In the genomic region with DNA sequence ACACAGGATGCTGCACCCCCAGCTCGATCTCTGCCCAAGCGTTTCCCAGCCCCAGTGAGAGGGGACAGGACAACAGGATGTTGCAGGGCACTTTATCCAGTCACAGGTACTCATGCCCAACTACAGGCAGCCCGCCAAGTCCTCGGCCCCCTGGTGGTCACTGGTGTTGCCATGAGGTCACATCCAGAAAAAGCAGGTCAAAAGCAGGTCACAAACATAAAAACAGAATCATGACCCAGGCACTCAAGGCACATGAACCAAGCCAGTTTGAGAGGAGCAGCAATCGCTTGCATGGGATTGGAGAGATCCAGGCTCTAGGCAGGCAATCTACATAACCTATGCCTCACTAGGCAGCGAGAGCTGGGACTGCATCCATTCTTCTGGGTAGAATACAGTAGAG, we compare ENCODE assay signal across 9 mouse cellular contexts. TPM values are rescaled to one million over a fixed set of nuclear protein-coding genes. Genes with fewer than 3 reads are reported as not detected.
DNase-seq lines count a peak whose midpoint lies in the region; ATAC-seq and TF ChIP-seq lines count a peak whose summit lies in the region.
"Had no signal": no experiment of that assay in that cellular context is flagged by ENCODE, and none has a peak within 500 bp of the region (broad histone marks: within the 10 kb centered on the region; RNA-seq: fewer than 3 reads in every experiment).

No protein-coding gene starts in this region.

- DNase-seq in ZHBTc4 (ENCODE audit: low read depth, low spot score) = peak; percentile 73
- peak; percentile 65 for DNase-seq in embryonic facial prominence, embryonic 10.5 days (ENCODE audit: low spot score)
- peak; percentile 70 to 82 for DNase-seq in lung, adult 18-20 months
- DNase-seq in retina, embryonic 14.5 days (ENCODE audit: low spot score) = peak; percentile 54

- peak; percentile 65 for TF ChIP-seq CTCF in intestine, postnatal 0 days (IDR thresholded peaks at IDR 0.05; ENCODE audit: low read depth)

- H3K27ac ChIP-seq in intestine, postnatal 0 days (ENCODE audit: low read depth, low read length) = no peak overlapping the region
- H3K27ac ChIP-seq in intestine, embryonic 15.5 days = no peak overlapping the region
- H3K27ac ChIP-seq in embryonic facial prominence, embryonic 10.5 days (replicated peaks) = no peak overlapping the region; the same call in 1 of the 2 replicates
- peak overlapping the region; percentile 26; the same call in 1 of the 2 replicates for H3K27ac ChIP-seq in hindbrain, embryonic 16.5 days (ENCODE audit: low read depth, low read length)
- H3K27ac ChIP-seq: macrophage had no signal

- H3K4me3 ChIP-seq in intestine, postnatal 0 days (ENCODE audit: low read depth, low read length) = no peak overlapping the region
- H3K4me3 ChIP-seq in intestine, embryonic 15.5 days (replicated peaks) = no peak overlapping the region
- no peak overlapping the region for H3K4me3 ChIP-seq in embryonic facial prominence, embryonic 10.5 days
- no peak overlapping the region for H3K4me3 ChIP-seq in hindbrain, embryonic 16.5 days (ENCODE audit: low read length)

- H3K27me3 ChIP-seq in intestine, postnatal 0 days (replicated peaks; ENCODE audit: control insufficient read depth, insufficient read depth, low read length) = no peaks in the 10 kb centered on the region
- no peaks in the 10 kb centered on the region for H3K27me3 ChIP-seq in intestine, embryonic 15.5 days (replicated peaks)
- H3K27me3 ChIP-seq in embryonic facial prominence, embryonic 10.5 days (replicated peaks; ENCODE audit: low read depth, poor library complexity, severe bottlenecking) = no peaks in the 10 kb centered on the region
- no peaks in the 10 kb centered on the region for H3K27me3 ChIP-seq in hindbrain, embryonic 16.5 days (replicated peaks; ENCODE audit: control insufficient read depth, insufficient read depth, low read length)

- no peak for ATAC-seq in intestine, postnatal 0 days
- ATAC-seq in intestine, embryonic 15.5 days = no peak
- peak; percentile 31; the same call in 1 of the 2 replicates for ATAC-seq in hindbrain, embryonic 16.5 days
- ATAC-seq in megakaryocyte-erythroid progenitor cell, adult 5-6 weeks (replicated peaks; ENCODE audit: low FRiP score, low TSS enrichment, poor library complexity, severe bottlenecking) = no peak

- peaks cover 34% of the 10 kb centered on the region for H3K36me3 ChIP-seq in intestine, postnatal 0 days (ENCODE audit: control insufficient read depth, insufficient read depth)
- H3K36me3 ChIP-seq in intestine, embryonic 15.5 days = peaks cover 22% of the 10 kb centered on the region
- H3K36me3 ChIP-seq in embryonic facial prominence, embryonic 10.5 days (replicated peaks) = peaks cover 40% of the 10 kb centered on the region
- H3K36me3 ChIP-seq in hindbrain, embryonic 16.5 days (ENCODE audit: control insufficient read depth, insufficient read depth, low read length) = no peaks in the 10 kb centered on the region

- no peak overlapping the region for H3K9ac ChIP-seq in intestine, postnatal 0 days (ENCODE audit: low read depth, low read length)
- no peak overlapping the region for H3K9ac ChIP-seq in intestine, embryonic 15.5 days
- H3K9ac ChIP-seq in hindbrain, embryonic 16.5 days (ENCODE audit: low read depth, low read length) = no peak overlapping the region

- no peaks in the 10 kb centered on the region for H3K9me3 ChIP-seq in intestine, postnatal 0 days (ENCODE audit: control insufficient read depth)
- H3K9me3 ChIP-seq in intestine, embryonic 15.5 days = no peaks in the 10 kb centered on the region
- H3K9me3 ChIP-seq in embryonic facial prominence, embryonic 10.5 days = no peaks in the 10 kb centered on the region
- H3K9me3 ChIP-seq in hindbrain, embryonic 16.5 days (ENCODE audit: control insufficient read depth, low read length) = no peaks in the 10 kb centered on the region

- no peak overlapping the region for H3K4me2 ChIP-seq in intestine, postnatal 0 days (replicated peaks; ENCODE audit: low read depth)
- no peak overlapping the region for H3K4me2 ChIP-seq in intestine, embryonic 15.5 days (replicated peaks)
- no peak overlapping the region for H3K4me2 ChIP-seq in hindbrain, embryonic 16.5 days (ENCODE audit: low read length)

- 50% methylated on average over 6 of the region's 6 CpGs for WGBS in intestine, postnatal 0 days
- 46% methylated on average over 6 of the region's 6 CpGs for WGBS in intestine, embryonic 15.5 days
- WGBS in embryonic facial prominence, embryonic 10.5 days = 48% methylated on average over 6 of the region's 6 CpGs
- WGBS in hindbrain, embryonic 16.5 days = 35% methylated on average over 6 of the region's 6 CpGs

- no peaks in the 10 kb centered on the region for H3K4me1 ChIP-seq in intestine, postnatal 0 days (replicated peaks; ENCODE audit: control insufficient read depth, insufficient read depth, low read length)
- peaks cover 5% of the 10 kb centered on the region; the same call in 1 of the 2 replicates for H3K4me1 ChIP-seq in intestine, embryonic 15.5 days (replicated peaks)
- peaks cover 18% of the 10 kb centered on the region for H3K4me1 ChIP-seq in embryonic facial prominence, embryonic 10.5 days
- peaks cover 11% of the 10 kb centered on the region for H3K4me1 ChIP-seq in hindbrain, embryonic 16.5 days (ENCODE audit: control insufficient read depth, insufficient read depth, low read depth, low read length)

RNA-seq across cellular contexts. Expression of a gene that starts 14.2 kb away (rescaled TPM):
- 3.8 and 4.2 TPM in 2 replicates for polyA plus RNA-seq in intestine, postnatal 0 days (2015; fragmentation: Nextera tagmentation; extraction: Ambion mirVana)
- 5.3 and 5.9 TPM in 2 replicates for polyA plus RNA-seq in intestine, embryonic 15.5 days (2015; fragmentation: Nextera tagmentation; extraction: Ambion mirVana)
- 3.1 and 4.8 TPM in 2 replicates for polyA plus RNA-seq in embryonic facial prominence, embryonic 10.5 days (2016; fragmentation: Nextera tagmentation; extraction: Ambion mirVana)
- polyA plus RNA-seq in hindbrain, embryonic 16.5 days (2015; fragmentation: Nextera tagmentation; extraction: Ambion mirVana) = 1.8 and 2.7 TPM in 2 replicates
- 1.6 and 3.1 TPM in 2 replicates for total RNA-seq in megakaryocyte-erythroid progenitor cell, adult 5-6 weeks (2014; fragmentation: Nextera tagmentation)
- 8.0 and 15.6 TPM in 2 replicates for total RNA-seq in megakaryocyte-erythroid progenitor cell, adult 5-6 weeks (2017)

RNA-seq across cellular contexts. Expression of a gene that starts 32.8 kb away (rescaled TPM):
- not detected in 2 replicates for polyA plus RNA-seq in intestine, postnatal 0 days (2015; fragmentation: Nextera tagmentation; extraction: Ambion mirVana)
- polyA plus RNA-seq in intestine, embryonic 15.5 days (2015; fragmentation: Nextera tagmentation; extraction: Ambion mirVana) = 0.11 TPM in 2 replicates
- polyA plus RNA-seq in embryonic facial prominence, embryonic 10.5 days (2016; fragmentation: Nextera tagmentation; extraction: Ambion mirVana) = 0.43 and 0.47 TPM in 2 replicates
- 1.1 and 1.4 TPM in 2 replicates for polyA plus RNA-seq in hindbrain, embryonic 16.5 days (2015; fragmentation: Nextera tagmentation; extraction: Ambion mirVana)
- total RNA-seq in megakaryocyte-erythroid progenitor cell, adult 5-6 weeks (2014; fragmentation: Nextera tagmentation) = not detected in 2 replicates
- not detected in 2 replicates for total RNA-seq in megakaryocyte-erythroid progenitor cell, adult 5-6 weeks (2017)

RNA-seq across cellular contexts. Expression of a gene that starts 32.9 kb away (rescaled TPM):
- 14.4 and 16.4 TPM in 2 replicates for polyA plus RNA-seq in intestine, postnatal 0 days (2015; fragmentation: Nextera tagmentation; extraction: Ambion mirVana)
- polyA plus RNA-seq in intestine, embryonic 15.5 days (2015; fragmentation: Nextera tagmentation; extraction: Ambion mirVana) = 29.3 and 29.6 TPM in 2 replicates
- 27.9 and 29.2 TPM in 2 replicates for polyA plus RNA-seq in embryonic facial prominence, embryonic 10.5 days (2016; fragmentation: Nextera tagmentation; extraction: Ambion mirVana)
- polyA plus RNA-seq in hindbrain, embryonic 16.5 days (2015; fragmentation: Nextera tagmentation; extraction: Ambion mirVana) = 33.1 and 36.0 TPM in 2 replicates
- 8.9 and 11.4 TPM in 2 replicates for total RNA-seq in megakaryocyte-erythroid progenitor cell, adult 5-6 weeks (2014; fragmentation: Nextera tagmentation)
- 4.8 and 7.8 TPM in 2 replicates for total RNA-seq in megakaryocyte-erythroid progenitor cell, adult 5-6 weeks (2017)

RNA-seq across cellular contexts. Expression of a gene that starts 53.2 kb away (rescaled TPM):
- polyA plus RNA-seq in intestine, postnatal 0 days (2015; fragmentation: Nextera tagmentation; extraction: Ambion mirVana) = 0.10 and 0.14 TPM in 2 replicates
- 0.06 TPM in 1 of 2 replicates, not detected in the other for polyA plus RNA-seq in intestine, embryonic 15.5 days (2015; fragmentation: Nextera tagmentation; extraction: Ambion mirVana)
- polyA plus RNA-seq in embryonic facial prominence, embryonic 10.5 days (2016; fragmentation: Nextera tagmentation; extraction: Ambion mirVana) = 0.04 and 0.38 TPM in 2 replicates
- polyA plus RNA-seq in hindbrain, embryonic 16.5 days (2015; fragmentation: Nextera tagmentation; extraction: Ambion mirVana) = 0.35 TPM in 1 of 2 replicates, not detected in the other
- total RNA-seq in megakaryocyte-erythroid progenitor cell, adult 5-6 weeks (2014; fragmentation: Nextera tagmentation) = not detected in 2 replicates
- total RNA-seq in megakaryocyte-erythroid progenitor cell, adult 5-6 weeks (2017) = not detected in 2 replicates
- polyA plus RNA-seq: macrophage had no signal
